Mouse (Mus musculus) WW6 (cell line): ENCODE data around the gene Fitm1.
A peak's percentile ranks its signal among the peaks of the same experiment; 100 is the strongest.

Source experiments
- DNase-seq: peaks from one replicate; pipeline ENCODE4 v3.0.0-alpha.2; 2013; ENCODE audit warnings: low read depth, low spot score

The Fitm1 gene

DNA sequence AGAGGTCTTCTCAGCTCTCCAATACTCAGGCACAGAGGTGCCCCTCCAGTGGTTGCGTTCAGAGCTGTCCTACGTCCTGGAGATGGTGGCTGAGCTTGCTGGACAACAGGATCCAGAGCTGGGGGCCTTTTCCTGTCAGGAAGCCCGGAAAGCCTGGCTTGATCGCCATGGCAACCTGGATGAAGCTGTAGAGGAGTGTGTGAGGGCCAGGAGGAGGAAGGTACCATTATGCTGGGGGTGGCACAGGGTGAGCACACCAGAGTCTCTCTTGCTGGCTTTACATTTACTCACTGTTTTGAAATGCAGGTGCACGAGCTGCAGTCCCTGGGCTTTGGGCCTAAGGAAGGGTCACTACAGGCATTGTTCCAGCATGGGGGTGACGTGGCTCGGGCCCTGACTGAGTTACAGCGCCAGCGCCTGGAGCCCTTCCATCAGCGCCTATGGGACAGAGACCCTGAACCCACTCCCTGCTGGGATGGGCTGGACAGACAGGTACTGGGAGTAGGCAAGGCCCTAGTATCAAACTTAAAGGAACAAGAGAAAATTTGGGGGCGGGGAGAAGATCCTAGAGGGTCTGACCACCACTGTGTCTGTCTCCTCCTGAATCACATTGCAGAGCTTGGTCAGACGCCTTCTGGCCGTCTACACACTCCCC, 20.7 kb downstream of the Fitm1 start:
- no peak for DNase-seq

GRCm38 (mm10) chr14:55598521-55599390, 23.3 kb downstream of the Fitm1 start:
- no peak for DNase-seq

DNA sequence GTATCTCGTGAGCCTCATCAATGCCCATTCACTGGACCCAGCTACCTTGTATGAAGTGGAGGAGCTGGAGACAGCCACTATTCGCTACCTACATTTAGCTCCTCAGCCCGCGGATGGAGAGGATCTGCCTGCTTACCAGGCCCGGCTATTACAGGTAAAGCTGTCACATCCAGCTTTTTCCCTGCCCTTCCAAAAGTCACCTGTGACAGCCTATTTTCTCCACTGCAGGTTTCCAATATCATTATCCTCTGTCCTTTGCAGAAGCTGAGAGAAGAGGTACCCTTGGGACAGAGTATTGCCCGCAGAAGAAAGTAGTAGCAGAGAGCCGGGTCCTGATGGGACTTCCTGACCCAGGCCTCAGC, 27.8 kb downstream of the Fitm1 start, which contains the start of gene Irf9:
Gene Irf9, plus strand, starts transcription at position 301 of the 362 bp plus-strand sequence.
- no peak for DNase-seq

DNA sequence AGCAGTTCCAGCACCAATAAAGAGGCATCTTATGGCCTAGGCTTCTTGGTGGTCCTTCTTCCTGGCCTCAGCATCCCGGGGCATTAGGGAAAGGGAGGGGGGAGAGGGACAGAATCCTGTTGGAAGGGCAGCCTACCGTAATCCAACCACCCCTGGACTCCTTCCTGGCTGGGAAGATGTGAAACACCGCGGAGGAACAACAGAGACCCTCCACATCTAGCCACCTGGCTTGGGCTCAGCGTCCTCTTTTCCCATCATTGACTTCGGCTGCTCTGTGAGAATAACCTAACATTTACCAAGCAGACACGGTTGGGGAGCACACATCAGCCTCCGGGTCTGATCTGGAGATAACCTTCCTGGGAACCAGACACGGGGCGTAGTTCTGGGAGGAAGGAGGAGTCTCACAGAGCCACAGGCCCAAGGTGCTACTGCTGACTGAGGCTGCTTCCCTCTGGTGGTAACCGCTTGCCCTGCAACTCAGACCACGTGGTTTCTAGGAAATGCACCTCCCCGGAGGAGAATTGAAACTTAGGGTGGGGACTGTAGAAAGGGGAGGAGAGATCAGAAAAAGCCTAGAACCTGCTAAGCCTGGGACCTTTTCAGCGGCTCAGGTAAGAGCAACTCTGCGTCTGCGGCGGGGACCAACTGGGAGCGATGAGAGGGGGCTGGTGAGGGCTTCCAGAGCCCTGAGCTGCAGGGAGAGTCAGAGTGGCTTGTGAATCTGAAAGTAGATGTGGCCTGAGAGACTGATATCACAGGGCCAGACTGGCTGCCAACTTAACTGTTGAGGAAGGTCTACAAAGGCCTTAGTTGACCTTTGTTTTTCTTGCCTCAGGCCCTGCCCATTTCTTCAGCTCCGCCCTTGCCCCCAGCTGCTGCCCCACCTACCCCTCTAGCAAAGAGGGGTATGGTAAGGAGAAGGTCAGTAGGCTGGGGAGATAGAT, 28.5 kb downstream of the Fitm1 start:
- peak; percentile 92 for DNase-seq

GRCm38 (mm10) chr14:55604823-55605222, 29.4 kb downstream of the Fitm1 start:
- DNase-seq = no peak

DNA sequence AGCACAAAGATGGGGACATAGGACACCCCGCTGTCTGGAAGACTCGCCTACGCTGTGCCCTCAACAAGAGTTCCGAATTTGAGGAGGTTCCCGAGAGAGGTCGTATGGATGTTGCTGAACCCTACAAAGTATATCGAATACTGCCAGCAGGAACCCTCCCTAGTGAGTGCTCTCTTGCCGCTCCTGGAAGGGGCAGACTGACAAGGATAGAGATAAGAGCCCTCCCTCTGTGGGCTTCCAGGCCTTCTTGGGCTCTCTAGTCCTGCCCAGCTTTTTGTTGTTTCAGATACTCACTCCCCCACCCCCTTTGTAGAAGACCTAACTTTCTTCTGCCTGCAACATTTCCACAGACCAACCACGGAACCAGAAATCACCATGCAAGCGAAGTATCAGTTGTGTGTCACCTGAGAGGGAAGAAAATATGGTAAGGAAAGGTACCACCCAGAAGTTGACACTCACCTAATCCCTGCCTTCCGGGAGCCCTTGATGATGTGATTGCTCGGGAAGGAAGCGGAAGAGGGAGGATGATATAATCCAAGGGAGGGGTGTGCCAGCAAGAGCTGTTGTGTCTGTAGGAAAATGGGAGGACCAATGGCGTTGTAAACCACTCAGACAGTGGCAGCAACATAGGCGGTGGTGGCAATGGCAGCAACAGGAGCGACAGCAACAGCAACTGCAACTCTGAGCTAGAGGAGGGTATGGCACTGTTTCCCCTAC, 30.5 kb downstream of the Fitm1 start:
- no peak for DNase-seq

DNA sequence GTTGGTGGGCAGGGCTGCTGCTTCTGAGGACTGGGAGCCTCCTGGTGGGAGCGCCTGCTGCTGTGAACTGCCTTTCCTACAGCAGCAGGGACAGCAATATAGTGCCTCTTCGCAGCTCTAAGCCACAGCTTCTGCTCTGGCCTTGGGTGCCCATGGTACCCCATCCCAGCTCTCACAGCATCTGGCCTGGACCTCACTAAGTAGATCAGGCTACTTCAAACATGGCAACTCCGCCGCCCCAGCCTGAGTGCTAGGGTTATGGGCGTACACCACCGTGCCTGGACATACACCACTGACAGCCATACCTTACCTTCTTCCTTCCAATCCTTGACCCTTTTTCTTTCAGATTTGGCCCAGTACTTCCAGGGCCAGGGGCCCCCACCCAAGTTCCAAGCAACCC, 32.9 kb downstream of the Fitm1 start:
- no peak for DNase-seq

DNA sequence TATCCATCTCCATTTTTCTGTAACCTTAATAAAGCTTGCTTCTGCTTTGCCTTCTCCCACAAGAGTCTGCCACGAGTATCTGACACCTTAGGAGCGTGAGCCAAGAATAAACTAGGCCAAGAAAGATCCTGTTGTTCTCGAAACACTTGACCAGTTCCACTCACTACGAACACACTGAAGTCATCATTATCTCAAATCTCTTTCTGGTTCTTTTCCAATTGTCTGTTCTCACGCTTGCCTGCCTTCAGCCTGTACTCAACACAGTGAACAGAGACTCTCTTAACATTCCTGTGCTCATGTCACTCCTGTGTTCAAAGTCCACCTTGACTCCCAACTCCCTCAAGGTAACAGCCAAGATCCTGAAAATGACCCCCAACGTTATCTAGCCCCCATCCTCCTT, 37.9 kb downstream of the Fitm1 start:
- DNase-seq = no peak

GRCm38 (mm10) chr14:55614565-55615178, 39.3 kb downstream of the Fitm1 start:
- no peak for DNase-seq

- DNase-seq = no peak
These were observed 40.5 kb downstream of the Fitm1 start for GRCm38 (mm10) chr14:55615876-55616275.

- no peak for DNase-seq
These were observed 41.4 kb downstream of the Fitm1 start for GRCm38 (mm10) chr14:55616844-55617243.

GRCm38 (mm10) chr14:55617822-55618221, 42.4 kb downstream of the Fitm1 start, which contains the start of gene Rec8:
Gene Rec8 (plus strand): TSS chr14:55618037.
- DNase-seq = peak; percentile 80

DNA sequence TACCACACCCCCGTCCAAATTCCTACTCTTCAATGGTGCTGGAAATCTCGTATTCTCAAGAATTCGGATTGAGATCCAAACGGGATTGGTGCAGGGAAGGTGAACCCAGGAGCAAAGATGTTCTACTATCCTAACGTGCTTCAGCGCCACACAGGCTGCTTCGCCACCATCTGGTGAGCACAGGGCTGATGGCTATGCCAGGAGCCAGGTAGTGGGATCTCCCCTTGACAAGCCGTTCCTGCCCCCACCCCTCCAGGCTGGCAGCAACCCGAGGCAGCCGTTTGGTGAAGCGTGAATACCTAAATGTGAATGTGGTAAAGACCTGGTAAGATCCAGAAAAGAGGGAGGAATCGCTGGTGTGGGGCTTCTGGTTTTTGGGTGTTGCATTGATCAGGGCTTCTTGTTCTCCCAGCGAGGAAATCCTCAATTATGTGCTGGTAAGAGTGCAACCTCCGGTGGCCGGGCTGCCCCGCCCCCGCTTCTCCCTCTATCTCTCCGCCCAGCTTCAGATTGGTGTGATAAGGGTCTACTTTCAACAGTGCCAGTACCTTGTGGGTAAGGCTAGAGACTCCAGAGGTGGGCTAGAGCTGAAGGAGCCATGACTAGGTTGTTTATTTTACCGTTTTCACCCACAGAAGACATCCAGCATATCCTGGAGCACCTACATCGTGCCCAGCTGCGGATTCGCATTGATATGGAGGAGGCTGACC, 43.2 kb downstream of the Fitm1 start:
- DNase-seq = no peak
